Mouse (Mus musculus) frontal cortex, postnatal 25 days (tissue): ENCODE results near the gene Tada2b.
A peak's percentile ranks its signal among the peaks of the same experiment; 100 is the strongest.

Source experiments
- DNase-seq, 2 experiments: peaks; one replicate each; pipeline ENCODE4 v3.0.0; 2022; ENCODE audit warnings: low spot score in 2 of 2

The Tada2b gene

GRCm38 (mm10) chr5:36480398-36480797 lies 3.7 kb downstream of the Tada2b start:
- DNase-seq, result no peak

- no peak for DNase-seq
Measured at GRCm38 (mm10) chr5:36479735-36480134, 4.3 kb downstream of the Tada2b start.

GRCm38 (mm10) chr5:36478540-36479420 lies 5.3 kb downstream of the Tada2b start:
- no peak for DNase-seq

- DNase-seq, result no peak
Measured at GRCm38 (mm10) chr5:36477486-36477885, 6.6 kb downstream of the Tada2b start.

- peak; percentile 46 to 57 for DNase-seq
Measured at GRCm38 (mm10) chr5:36474283-36474682, 9.8 kb downstream of the Tada2b start.

- no peak for DNase-seq
Measured at GRCm38 (mm10) chr5:36472876-36473655, 11.0 kb downstream of the Tada2b start.

GRCm38 (mm10) chr5:36471206-36471605 lies 12.9 kb downstream of the Tada2b start:
- DNase-seq, result no peak

GRCm38 (mm10) chr5:36465889-36466288 lies 18.2 kb downstream of the Tada2b start:
- no peak for DNase-seq

GRCm38 (mm10) chr5:36464709-36465661 lies 19.1 kb downstream of the Tada2b start, which contains the start of gene Grpel1:
TSS of gene Grpel1 (plus strand) at chr5:36464998.
- peak; percentile 87 to 94 for DNase-seq

GRCm38 (mm10) chr5:36463391-36463790 lies 20.7 kb downstream of the Tada2b start:
- DNase-seq, result no peak

GRCm38 (mm10) chr5:36462810-36463209 lies 21.3 kb downstream of the Tada2b start:
- DNase-seq, result peak; percentile 72 to 74

GRCm38 (mm10) chr5:36461231-36461630 lies 22.9 kb downstream of the Tada2b start:
- no peak for DNase-seq

- no peak for DNase-seq
Measured at GRCm38 (mm10) chr5:36460712-36461111, 23.4 kb downstream of the Tada2b start.

GRCm38 (mm10) chr5:36458926-36459325 lies 25.2 kb downstream of the Tada2b start:
- DNase-seq, result no peak

- DNase-seq, result no peak
Measured at GRCm38 (mm10) chr5:36457706-36458105, 26.4 kb downstream of the Tada2b start.

GRCm38 (mm10) chr5:36452821-36453220 lies 31.3 kb downstream of the Tada2b start:
- DNase-seq, result no peak

- DNase-seq, result no peak
Measured at GRCm38 (mm10) chr5:36451872-36452389, 32.2 kb downstream of the Tada2b start.

GRCm38 (mm10) chr5:36451119-36451518 lies 33.0 kb downstream of the Tada2b start:
- DNase-seq, result no peak

- DNase-seq, result no peak
Measured at GRCm38 (mm10) chr5:36449710-36450358, 34.3 kb downstream of the Tada2b start.

- DNase-seq, result no peak
Measured at GRCm38 (mm10) chr5:36447872-36448271, 36.2 kb downstream of the Tada2b start.
